Mouse (Mus musculus): Measurements from ENCODE around the gene Dbndd1. TPM values are rescaled to one million over a fixed set of nuclear protein-coding genes. Genes with fewer than 3 reads are reported as not detected.
"Not testable (repeated sequence)": the region's sequence is repeated elsewhere in the genome, so short reads cannot be mapped to it uniquely, and the experiment has no call there.

The Dbndd1 gene
- total RNA-seq, 2 experiments from 2014 or later = not detected

DNA sequence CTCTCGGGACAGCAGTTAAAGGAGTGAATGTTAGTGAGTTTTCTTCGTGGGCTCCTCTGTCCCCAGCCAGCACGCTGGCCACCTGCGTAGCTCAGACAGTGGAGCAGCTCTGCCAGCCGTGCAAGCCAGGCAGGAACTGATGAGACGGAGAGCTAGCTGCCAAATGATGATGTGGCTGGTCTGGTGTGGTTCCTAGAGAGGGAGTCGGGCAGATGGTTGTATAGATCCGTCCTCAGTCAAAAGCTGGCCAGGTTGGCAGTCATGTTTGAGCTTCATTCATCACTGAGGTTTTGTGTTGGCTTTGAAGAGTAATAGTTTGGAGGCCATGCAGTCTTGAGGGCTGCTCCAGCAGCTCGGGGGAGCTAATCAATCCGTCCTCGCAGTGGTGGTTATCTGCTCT is 16.3 kb downstream of the Dbndd1 start:
- ATAC-seq (replicated peaks; ENCODE audit: low FRiP score, poor library complexity, severe bottlenecking) = no peak

DNA sequence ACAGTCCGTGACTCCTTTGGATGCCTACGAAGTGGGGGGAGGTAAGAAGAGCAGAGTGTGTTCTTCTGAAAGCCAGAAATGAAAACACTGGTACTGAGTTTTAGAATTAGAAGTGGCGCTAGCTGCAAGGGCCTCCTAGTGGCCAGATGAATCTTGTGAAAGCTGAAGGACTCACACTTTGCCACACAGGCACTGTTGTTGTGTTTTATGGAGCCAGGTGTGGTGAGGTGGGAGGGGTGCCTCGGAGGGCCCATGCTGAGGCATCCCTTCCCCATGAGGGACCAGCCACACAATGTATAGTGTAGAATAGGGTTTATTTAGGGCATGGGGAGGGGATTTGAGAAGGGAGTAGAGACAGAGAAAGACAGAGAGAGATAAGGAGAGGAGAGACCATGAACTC is 17.6 kb downstream of the Dbndd1 start:
- ATAC-seq (replicated peaks; ENCODE audit: low FRiP score, poor library complexity, severe bottlenecking) = no peak

GRCm38 (mm10) chr8:123492898-123493297 is 22.4 kb downstream of the Dbndd1 start:
- no peak for ATAC-seq (replicated peaks; ENCODE audit: low FRiP score, poor library complexity, severe bottlenecking)

DNA sequence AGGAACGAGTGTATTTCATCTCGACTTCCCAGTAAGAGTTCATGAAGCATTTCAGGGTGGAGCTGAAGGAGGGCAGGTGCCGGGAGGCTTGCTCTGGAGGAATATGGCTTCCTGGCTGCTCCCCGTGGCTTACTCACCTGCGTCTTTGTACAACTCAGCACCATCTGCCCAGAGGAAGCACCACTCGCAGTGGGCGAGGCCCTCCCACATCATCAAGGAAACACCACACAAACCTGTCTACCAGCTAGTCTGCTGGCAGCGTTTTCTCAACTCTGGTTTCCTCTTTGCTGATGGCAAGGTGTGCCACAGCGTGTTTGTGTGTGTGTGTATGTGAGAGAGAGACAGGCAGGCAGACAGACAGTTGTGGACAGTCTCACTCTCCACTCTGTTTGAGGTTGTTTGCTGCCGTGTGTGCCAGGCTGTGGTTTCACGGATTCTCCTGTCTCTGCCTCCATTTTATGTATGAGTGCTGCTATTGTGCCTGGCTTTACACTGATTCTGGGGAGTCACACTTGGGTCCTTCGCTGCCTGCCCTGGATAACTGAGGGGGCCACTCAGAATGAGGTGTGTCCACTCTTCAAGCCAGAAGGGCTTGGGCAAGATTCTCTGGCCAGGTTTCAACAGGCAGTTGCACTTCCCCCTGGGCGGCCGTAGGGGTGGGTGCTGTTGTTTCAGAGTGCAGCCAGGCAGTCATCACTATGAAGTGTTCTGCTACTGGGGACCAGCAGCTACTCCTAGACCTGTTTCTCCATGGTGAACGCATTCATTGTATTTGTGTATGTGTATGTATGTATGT is 23.8 kb downstream of the Dbndd1 start:
- ATAC-seq (replicated peaks; ENCODE audit: low FRiP score, poor library complexity, severe bottlenecking) = no peak

GRCm38 (mm10) chr8:123482627-123483026 is 32.6 kb downstream of the Dbndd1 start:
- ATAC-seq (replicated peaks; ENCODE audit: low FRiP score, poor library complexity, severe bottlenecking) = no peak

GRCm38 (mm10) chr8:123478456-123479218 is 36.6 kb downstream of the Dbndd1 start:
- peak; percentile 53 for ATAC-seq (replicated peaks; ENCODE audit: low FRiP score, poor library complexity, severe bottlenecking)

DNA sequence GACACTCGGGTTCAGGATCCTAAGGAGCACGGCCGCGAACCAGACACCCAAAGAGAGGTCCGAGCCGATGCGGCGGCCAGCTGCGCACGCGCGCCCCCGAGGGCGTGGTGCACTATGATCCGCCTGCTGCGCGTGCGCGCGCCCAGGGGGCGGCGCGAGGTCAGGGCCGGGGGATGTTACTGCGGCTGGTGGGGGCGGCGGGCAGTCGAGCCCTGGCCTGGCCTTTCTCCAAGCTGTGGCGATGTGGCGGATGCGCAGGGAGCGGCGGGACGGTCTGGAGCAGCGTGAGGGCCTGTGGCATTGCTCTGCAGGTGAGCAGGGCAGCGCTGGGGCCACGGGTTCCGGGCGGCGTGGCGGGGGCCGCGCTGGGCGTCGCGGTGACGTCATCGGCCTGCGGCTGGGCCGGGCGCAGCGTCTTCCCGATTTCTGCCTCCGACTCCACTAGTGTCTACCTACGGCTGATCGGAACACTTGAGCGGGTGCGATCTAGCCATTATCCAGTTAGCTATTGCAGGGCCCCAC is 37.5 kb downstream of the Dbndd1 start, which contains the start of gene Afg3l1:
TSS of gene Afg3l1 (plus strand) at position 167 of the 522 bp plus-strand sequence.
- peak; percentile 86 for ATAC-seq (replicated peaks; ENCODE audit: low FRiP score, poor library complexity, severe bottlenecking)

- peak; percentile 37 for ATAC-seq (replicated peaks; ENCODE audit: low FRiP score, poor library complexity, severe bottlenecking)
These were observed 38.1 kb downstream of the Dbndd1 start for GRCm38 (mm10) chr8:123476911-123477736.

- not testable (repeated sequence) for ATAC-seq (replicated peaks; ENCODE audit: low FRiP score, poor library complexity, severe bottlenecking)
These were observed 40.7 kb downstream of the Dbndd1 start for GRCm38 (mm10) chr8:123474549-123474948.

DNA sequence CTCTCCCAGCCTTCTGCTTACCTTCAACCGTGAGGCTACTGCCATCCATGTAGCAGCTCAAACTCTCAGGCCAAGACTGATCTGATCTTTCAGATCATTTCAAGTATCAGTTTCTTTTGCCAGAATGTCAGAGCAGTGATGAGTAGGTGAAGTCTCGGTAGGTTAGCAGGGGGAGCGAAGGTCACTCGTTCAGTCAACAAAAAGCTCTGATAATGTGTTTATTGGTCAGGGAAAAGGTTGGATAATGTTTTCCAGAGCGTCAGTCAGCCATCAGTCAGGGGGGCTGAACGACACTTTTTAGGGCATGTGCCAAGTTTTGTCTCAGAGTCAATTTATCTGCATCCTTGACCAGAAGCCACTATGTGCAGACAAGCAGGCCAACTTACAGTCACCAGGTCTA is 42.3 kb downstream of the Dbndd1 start:
- ATAC-seq (replicated peaks; ENCODE audit: low FRiP score, poor library complexity, severe bottlenecking) = not testable (repeated sequence)

DNA sequence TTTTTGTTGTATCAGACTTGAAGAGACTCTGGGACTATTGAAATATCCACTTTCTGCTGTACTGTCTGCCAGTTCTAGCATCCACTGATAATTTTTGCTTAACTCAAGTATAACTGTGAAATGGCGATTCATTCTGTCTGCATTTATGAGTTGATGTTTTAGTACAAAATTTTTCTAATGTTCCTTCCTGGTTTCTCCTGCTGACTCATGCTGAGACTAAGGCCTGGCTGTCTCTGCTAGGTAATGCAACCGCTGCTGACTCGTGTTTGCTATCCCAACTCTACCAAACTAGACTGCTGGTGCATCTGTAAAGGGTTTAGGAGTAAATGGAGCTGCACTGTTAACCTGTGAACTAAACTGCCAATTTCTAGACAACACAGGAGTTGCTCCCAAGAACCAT is 47.8 kb downstream of the Dbndd1 start:
- ATAC-seq (replicated peaks; ENCODE audit: low FRiP score, poor library complexity, severe bottlenecking) = no peak

DNA sequence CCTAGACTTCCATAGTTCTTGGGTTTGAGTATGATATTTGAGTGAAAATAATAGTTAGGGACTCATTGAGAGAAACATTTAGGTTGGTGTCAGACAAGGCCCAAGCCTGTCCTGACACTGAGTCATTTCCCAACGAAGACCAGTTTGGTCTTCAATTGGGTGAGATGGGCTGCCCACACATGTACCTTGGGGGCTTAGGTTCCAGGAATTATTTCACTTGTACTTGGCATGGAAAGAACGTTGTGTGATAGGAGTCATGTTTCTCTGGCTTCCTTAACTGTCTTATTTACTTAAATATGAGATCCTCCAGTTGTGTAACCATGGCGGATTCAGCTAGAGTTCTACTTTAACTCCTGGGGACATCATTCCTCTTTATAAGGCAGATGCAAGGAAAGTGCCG is 51.6 kb downstream of the Dbndd1 start:
- ATAC-seq (replicated peaks; ENCODE audit: low FRiP score, poor library complexity, severe bottlenecking) = no peak

Other genes with a start within 250 kb of the Dbndd1 start
- gene Fanca, start 196.9 kb downstream of the Dbndd1 start, total RNA-seq (2015; ENCODE audit: low replicate concordance) = 47.9 and 75.0 TPM in 2 replicates
- 31.5 and 34.1 TPM in 2 replicates for gene Fanca, start 196.9 kb downstream of the Dbndd1 start, total RNA-seq (2017; ENCODE audit: low replicate concordance)
- not detected in 2 replicates for gene Spire2, start 182.8 kb downstream of the Dbndd1 start, total RNA-seq (2015; ENCODE audit: low replicate concordance)
- not detected in 2 replicates for gene Spire2, start 182.8 kb downstream of the Dbndd1 start, total RNA-seq (2017; ENCODE audit: low replicate concordance)
- gene Tcf25, start 141.7 kb downstream of the Dbndd1 start, total RNA-seq (2015; ENCODE audit: low replicate concordance) = 36.4 and 48.6 TPM in 2 replicates
- gene Tcf25, start 141.7 kb downstream of the Dbndd1 start, total RNA-seq (2017; ENCODE audit: low replicate concordance) = 27.2 and 70.3 TPM in 2 replicates
- gene Mc1r, start 108.4 kb downstream of the Dbndd1 start, total RNA-seq (2015; ENCODE audit: low replicate concordance) = not detected in 2 replicates
- not detected in 2 replicates for gene Mc1r, start 108.4 kb downstream of the Dbndd1 start, total RNA-seq (2017; ENCODE audit: low replicate concordance)
- gene Tubb3, start 104.0 kb downstream of the Dbndd1 start, total RNA-seq (2015; ENCODE audit: low replicate concordance) = not detected in 2 replicates
- not detected in 2 replicates for gene Tubb3, start 104.0 kb downstream of the Dbndd1 start, total RNA-seq (2017; ENCODE audit: low replicate concordance)
- 8.8 and 15.1 TPM in 2 replicates for gene Def8, start 91.9 kb downstream of the Dbndd1 start, total RNA-seq (2015; ENCODE audit: low replicate concordance)
- gene Def8, start 91.9 kb downstream of the Dbndd1 start, total RNA-seq (2017; ENCODE audit: low replicate concordance) = 3.5 and 8.9 TPM in 2 replicates
- gene Afg3l1, start 37.6 kb downstream of the Dbndd1 start, total RNA-seq (2015; ENCODE audit: low replicate concordance) = 8.6 and 13.4 TPM in 2 replicates
- gene Afg3l1, start 37.6 kb downstream of the Dbndd1 start, total RNA-seq (2017; ENCODE audit: low replicate concordance) = 6.5 and 9.6 TPM in 2 replicates
- gene Gas8, start 3.4 kb upstream of the Dbndd1 start, total RNA-seq (2015; ENCODE audit: low replicate concordance) = not detected in 2 replicates
- 0.23 and 1.3 TPM in 2 replicates for gene Gas8, start 3.4 kb upstream of the Dbndd1 start, total RNA-seq (2017; ENCODE audit: low replicate concordance)
- 4.2 and 5.4 TPM in 2 replicates for gene Rhou, start 138.5 kb upstream of the Dbndd1 start, total RNA-seq (2015; ENCODE audit: low replicate concordance)
- gene Rhou, start 138.5 kb upstream of the Dbndd1 start, total RNA-seq (2017; ENCODE audit: low replicate concordance) = 1.6 and 2.2 TPM in 2 replicates